Mouse (Mus musculus): ENCODE data around the gene Nfyc.

The Nfyc gene

DNA sequence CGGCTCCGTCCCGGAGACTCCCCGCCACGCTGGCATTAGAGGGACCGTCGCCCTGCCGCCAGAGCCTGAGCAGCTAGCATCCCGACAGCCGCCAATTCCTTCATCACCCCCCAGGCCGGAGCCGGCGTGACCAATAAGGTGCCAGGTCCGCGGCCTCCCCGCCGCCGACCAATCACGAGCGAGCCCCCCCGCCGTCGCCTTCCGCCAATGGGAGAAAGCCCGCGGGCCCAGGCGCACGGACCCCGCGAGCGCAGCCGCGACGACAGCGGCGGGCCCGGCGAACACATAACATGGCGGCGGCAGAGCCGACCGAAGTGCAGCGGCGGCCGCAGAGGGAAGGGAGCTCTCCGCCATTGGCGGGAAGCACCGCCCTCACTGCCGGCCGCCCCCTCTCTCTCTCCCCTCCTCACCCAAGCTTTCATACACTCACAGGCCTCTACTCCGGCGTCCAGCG lies 6.2 kb downstream of the Nfyc start:
- DNase-seq (ENCODE audit: low spot score): peak; percentile 93

DNA sequence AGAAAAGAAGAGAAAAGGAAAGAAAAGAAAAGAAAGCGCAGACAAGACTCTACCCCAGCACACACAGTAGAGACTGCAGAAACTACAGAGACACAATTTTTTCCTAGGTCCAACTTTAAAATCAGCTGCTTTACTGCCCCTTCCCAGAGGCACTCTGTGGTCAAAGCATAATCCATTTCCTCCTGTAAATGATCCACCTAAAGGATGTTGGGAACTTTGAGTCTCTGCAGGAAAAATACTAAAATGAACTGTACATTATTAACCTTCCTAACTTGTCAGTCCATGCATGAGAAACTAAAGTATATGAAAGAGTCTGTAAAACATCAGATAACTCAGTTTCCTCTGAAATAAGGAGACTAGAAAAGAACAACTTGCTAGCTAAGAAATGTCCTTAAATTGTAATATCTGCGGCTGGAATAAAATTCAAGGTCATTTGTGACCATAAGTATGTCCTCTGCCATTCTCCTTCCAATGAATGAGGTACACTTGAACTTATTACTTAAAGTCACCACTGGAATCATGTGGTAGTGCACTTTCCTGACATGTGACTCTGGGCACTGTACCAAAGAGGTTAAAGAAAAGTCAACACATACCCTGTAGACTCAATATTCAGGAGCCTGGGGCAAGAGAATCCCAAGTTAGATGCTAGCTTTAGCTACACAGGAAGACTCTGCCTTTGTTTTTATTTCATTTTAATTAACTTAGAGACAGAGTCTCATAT lies 9.0 kb downstream of the Nfyc start:
- DNase-seq (ENCODE audit: low spot score): no peak

DNA sequence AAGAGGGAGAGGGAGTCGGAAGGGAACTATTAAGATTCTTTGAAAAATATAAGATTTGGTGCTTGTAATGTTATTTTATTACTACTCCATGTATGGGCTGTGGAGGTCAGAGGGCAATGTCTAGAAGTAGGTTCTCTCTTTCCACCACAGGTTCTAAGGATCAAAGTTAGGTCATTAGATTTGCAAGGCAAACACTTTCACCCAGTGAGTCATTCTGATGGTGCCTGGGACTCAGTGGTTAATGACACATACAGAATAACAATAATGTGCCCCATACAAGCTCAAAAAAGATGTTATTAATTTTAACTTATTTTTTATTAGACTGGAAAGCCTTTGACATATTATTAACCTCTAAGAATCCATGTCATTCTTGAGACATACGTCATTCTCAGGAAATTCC lies 11.5 kb downstream of the Nfyc start:
- DNase-seq (ENCODE audit: low spot score): no peak

DNA sequence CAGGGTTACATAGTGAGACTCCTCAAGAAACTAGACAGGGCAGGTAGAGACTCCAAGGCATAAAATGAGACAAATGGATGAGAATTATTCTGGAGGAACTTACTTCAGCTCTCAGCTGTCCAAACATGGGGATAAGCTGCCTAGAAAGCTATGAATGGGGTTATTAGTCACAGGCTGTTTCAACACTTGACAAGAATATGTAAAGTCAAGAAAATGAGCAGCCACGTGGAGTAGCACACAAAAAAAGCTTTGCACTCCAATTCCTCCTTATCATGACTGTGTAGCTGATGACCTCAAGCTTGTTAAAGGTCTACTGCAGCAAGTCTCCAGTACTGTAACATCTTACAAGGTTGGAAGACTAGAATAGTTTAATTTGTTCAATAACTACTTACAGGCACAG lies 12.1 kb downstream of the Nfyc start:
- no peak for DNase-seq (ENCODE audit: low spot score)

DNA sequence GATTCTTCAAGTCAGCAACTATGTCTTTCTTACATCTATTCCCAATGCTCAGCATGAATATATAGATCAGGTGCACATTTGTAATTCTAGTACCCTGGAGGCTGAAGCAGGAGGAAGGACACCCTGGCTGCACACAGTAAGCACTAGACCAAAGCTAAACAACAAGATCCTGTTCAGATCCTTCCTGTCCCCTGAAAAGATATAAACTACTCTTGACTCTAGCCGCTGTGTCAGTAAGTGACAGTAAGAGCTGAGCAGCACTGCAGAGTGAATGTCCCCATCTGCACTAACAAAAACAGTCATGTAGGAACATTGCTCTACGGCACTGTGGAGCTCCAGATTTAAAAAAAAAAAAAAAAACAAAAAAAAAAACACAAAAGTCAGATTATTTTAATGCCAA lies 13.4 kb downstream of the Nfyc start:
- no peak for DNase-seq (ENCODE audit: low spot score)

DNA sequence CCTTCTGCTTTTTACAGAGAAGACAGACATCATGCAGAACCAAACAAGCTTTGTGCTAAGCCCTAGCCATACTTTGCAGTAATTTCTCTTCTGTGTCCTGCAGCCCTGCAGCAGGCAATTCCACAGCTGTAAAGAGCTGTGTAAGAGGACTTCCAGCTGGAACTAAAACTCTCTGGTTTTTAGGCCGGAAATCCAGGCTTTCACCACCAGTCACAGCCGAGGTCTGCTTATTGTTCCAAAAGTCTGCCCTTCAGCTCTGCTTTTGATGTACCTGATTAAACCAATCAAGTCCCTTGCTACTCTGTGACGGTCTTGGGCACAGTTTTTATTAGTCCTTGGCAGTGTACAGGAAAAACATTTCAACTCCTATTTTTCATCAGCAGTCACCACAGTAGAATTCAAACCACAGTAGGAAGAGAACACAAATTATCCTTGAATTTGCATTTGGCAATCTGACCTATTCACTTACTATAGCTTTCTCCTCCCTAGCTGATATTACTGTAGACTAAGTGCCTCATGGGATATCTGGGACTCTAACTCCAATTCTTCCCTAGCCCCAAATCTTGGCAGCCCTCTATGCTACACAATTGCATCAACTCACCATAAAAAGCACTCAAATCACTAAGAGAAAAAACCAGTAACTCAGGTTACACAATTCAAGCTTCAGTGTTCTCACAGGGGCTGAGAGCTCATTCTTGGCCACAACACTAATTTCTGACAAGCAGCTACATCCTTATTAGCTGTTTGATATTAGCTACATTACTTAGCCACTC lies 14.2 kb downstream of the Nfyc start:
- DNase-seq (ENCODE audit: low spot score): no peak

DNA sequence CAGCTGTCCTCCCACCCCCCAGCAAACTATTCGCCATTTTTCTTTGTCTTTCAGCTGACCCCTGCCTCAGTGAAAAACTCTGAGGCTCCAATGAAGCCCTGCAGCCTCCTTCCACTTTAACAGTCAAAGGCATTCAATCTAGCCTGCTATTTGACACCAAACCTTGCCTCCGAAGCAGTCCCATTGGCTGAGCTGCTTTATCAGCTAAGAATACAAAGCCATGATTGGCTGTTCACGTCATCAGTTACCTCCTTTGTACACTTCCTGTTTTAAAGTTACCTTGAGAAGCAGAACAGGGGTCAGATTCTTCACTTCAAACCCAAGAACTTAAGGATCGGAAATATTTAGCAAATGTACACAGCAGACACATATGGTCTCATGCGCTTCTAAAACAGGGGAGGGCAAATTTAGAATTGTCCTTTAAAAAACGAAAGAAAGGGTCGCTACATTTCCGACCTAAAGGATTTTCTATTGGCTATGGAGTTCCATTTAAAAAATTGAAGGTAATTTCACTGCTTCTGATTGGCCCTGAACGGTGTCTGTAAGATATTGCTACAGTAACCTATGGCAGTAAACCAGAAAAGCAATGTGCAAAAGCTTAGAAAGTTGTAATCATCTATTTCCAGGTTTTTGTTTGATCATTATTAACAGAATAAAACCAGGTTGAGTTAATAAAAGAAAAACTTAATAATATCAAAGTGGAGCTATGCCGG lies 15.6 kb downstream of the Nfyc start:
- peak; percentile 83 for DNase-seq (ENCODE audit: low spot score)

DNA sequence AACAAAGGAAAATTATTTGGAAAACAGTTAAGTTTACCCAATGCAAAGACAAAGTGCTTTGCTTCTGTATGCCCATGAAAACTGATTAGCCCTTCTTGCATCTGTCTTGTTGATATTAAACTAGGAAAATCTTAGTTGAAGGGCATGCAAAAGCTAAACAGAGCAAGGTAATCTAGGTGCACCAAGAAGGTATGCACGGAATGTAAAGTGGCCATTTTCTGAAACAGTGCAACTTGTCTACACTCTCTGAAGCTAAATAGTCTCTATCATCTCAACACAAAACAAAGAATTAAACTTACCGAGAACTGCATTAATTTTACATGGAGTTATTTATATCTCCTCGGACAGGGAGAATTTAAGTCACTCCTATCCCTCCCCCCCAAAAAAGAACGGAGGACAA lies 16.2 kb downstream of the Nfyc start:
- DNase-seq (ENCODE audit: low spot score): no peak

DNA sequence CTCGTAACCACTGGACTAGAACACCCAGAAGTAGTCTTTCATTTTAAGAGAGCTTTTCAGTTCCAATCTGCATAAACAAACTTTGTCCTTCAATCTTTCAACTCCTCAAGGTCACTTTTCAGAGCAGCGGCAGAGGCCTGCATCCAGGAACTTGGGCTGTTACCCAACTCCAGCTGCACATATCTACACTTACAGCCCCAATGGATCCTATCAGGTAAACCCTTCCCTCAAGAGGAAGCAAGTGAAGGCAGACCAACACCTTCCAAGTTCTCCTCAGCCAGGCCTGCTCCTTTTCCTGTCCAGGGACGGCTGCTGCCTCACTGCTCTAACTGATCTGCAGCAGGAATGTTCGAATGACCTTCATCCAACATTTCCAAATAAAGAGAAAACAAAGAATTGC lies 17.2 kb downstream of the Nfyc start:
- DNase-seq (ENCODE audit: low spot score): peak; percentile 48

DNA sequence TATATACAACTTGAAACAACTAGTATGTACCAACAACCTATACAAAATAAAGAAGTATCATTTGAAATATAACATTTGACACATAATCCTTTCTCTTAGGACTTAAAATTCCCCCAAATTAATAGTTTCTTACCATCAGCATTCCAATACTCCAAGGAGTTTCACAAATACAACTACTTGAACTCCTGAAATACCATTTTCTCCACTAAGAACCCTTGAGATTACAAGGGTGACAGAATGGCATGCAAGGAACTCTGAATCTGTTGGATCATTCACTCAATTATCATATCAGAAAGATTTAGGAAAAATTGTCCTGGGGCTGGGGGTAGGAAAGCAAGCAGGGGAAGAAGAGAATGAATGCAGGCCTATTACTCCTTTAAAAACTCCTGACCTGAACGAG lies 17.6 kb downstream of the Nfyc start:
- no peak for DNase-seq (ENCODE audit: low spot score)

DNA sequence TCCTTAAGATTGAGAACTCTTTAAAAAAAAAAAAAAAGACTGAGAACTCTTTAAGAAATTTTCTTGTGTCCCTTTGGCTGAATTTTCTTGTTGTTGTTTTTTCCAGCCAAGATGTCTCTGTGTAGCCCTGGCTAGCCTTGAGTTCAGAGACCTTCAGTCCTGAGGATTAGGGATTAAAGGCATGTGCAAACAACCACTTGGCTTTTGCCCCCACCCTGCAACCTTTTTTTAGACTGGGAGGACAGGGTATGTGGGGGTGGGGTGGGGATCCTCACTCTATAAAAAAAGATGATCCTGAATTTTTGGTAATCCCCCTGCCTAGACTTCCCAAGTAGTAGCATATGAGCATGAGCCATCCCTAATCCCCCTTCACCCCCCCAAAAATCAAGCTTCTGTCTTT lies 25.6 kb downstream of the Nfyc start:
- DNase-seq (ENCODE audit: low spot score): no peak

DNA sequence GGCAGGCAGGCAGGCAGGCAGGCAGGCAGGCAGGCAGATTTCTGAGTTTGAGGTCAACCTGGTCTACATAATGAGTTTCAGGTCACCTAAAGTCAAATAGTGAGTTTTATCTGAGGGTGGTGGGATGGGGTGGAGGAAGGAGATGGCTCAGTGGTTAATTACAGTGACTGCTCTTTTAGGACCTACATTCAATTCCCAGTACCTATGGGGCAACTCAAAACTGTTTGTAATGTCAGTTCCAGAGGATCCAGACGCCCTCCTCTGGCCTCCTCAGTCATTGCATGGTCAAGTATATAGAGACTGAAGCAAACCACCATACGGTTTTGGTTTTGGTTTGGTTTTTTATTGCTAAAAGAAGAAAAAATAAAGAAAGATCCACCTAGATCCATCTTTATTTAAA lies 29.9 kb downstream of the Nfyc start:
- DNase-seq (ENCODE audit: low spot score): no peak

DNA sequence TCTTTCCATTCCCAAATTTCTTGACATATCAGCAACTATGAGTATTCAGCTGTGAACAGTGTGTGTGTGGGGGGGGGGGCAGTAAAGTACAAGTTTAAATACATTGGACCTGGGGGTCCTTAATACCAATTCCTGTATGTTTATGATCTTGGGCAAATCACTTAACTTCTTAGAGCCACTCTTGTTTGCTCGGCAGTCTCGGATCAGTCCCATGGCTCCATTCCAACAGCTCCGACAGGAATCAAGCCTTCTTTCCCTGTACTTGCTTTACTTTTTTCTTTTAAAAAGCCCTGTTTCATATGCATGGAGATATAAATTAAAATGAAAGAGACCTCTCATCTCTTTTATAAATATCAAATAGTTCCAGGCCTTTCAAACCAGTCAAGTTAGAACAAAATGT lies 30.7 kb downstream of the Nfyc start:
- DNase-seq (ENCODE audit: low spot score): no peak

DNA sequence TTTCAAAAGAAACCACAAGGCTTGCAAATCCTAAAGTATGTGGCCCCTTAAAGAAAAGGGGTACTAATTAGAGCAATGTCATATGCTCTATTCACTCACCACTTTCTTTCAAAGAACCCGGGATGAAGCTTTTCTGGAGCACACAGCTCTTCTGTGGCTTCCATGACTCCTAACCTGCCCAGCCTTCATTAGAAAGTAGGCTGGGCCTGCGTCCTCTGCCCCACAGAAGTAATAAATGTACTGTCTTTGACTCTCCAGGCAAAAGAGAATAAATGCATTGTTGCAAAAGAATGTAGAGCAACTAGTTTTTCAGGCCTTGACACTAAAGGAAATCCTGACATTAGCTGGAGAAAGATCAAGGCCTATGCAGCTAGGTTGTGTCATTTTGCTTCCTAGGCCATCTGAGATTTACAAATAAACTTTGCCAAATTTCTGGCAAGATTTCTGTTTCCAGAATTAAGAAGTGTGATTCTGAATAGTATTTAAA lies 31.6 kb downstream of the Nfyc start:
- DNase-seq (ENCODE audit: low spot score): no peak

DNA sequence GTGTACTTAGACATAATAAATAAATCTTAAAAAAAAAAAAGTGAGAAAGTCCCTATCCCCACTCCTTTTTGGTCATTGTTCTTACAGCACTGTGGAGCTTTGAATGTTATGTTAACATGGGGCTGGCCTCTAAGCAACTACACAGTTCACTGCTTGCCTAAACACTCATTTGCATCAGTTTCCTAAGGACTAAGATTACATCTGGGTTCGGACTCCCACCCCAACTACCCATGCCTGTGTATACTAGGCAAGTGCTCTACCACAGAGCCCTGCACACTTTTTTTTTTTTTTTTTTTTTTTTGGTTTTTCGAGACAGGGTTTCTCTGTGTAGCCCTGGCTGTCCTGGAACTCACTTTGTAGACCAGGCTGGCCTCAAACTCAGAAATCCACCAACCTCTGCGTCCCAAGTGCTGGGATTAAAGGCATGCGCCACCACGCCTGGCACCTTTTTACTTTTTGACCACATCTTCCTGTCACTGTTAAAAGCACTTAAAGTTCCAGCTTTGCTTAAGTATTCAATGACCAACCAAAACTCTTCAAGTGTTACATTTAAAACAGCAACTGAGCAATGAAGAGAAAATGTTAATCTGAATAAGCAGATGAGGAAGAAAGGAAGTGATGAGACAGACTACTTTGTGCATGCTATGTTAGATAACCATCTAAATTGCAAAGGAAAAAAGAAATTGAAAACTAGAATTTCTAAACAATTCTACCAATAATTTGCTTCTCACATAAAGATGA lies 33.2 kb downstream of the Nfyc start:
- no peak for DNase-seq (ENCODE audit: low spot score)

DNA sequence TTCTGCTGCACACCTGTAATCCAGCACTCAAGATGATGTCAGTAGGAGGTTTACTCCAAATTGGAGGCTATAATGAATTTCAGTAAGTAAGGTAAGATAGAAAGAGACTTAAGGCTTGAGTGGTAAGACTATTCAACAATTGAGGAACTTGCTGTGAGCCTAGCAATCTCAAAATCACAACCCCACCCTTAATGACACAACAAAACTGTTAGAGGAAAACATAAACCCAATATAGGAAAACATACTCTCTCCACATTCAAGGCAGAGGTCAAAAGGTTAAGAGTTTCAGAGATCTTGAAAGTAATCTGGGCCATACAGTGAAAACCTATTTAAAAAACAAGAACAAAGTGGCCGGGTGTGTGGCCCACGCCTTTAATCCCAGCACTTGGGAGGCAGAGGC lies 34.7 kb downstream of the Nfyc start:
- DNase-seq (ENCODE audit: low spot score): no peak

DNA sequence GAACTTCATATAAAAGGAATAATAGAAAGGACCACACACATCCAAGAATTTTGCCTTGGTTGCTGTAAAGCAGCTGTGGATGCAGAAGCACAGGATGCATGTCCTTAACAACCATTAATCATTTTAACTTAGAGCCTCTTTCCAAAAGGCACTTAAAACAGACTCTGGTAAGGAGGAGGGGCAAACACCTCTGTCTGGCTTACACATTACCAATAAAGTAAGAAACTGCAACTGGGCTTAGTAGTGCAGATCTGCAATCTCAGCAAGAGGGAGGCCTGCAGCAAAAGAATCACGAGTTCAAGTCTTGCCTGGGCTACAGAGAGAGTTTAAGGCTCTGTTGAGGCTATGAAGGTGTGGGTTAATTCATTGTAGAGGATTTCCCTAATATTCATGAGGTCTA lies 35.7 kb downstream of the Nfyc start:
- no peak for DNase-seq (ENCODE audit: low spot score)

DNA sequence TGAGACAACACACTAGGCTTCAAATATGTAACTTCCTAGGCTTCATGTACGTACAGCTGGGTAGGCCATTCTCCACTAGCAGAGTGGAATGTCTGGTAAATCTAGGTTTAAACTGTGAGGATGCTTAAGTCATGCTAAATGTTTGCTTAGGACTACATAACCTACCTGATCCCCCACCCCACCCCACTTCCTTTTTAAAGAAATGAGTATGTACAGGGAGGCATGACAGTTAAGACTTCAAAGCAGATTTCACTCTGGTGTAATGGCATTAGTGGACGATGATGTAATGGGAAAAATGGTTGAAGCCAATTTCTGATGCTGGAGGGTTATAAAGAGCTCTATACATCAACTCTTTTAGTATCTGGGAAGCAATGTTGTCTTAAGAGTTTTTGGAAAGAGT lies 38.5 kb downstream of the Nfyc start:
- no peak for DNase-seq (ENCODE audit: low spot score)

DNA sequence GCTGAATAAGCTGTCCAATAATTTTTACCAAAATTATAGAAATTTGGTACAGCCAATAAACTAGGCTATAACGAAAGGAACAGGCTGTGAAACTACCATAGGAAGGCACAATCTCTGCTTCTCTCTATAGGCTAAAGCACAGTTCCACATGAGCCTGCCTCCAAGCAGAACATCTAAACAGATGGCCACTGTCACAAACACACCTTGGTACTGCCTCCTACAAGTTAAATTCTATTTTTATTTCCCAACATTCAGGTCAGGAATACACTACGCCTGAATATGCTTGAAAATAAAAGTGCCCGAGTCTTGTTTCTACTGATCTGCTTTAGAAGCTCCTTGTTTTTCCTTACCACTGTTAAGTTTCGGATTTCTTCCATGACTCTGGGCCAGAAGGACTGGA lies 41.3 kb downstream of the Nfyc start:
- no peak for DNase-seq (ENCODE audit: low spot score)

DNA sequence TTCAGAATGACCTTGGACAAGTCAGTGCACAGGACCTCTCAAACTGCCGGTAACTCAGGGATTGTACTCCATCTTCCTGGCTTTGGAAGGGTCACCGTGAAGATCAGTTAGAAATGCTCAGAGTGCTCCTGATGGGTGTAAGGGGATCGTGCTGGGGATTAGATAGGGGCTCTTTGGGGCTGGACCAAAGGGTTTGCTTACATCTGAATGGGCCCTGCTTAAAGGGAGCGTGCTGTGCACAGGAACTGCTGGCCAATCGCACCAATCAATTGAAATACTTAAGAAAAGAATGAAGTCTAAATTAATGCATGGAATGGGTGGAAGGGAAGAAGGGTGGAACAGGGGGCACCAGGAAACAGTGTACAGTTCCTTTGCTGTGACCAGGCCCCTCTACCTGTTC lies 75.6 kb downstream of the Nfyc start:
- no peak for DNase-seq (ENCODE audit: low spot score)

DNA sequence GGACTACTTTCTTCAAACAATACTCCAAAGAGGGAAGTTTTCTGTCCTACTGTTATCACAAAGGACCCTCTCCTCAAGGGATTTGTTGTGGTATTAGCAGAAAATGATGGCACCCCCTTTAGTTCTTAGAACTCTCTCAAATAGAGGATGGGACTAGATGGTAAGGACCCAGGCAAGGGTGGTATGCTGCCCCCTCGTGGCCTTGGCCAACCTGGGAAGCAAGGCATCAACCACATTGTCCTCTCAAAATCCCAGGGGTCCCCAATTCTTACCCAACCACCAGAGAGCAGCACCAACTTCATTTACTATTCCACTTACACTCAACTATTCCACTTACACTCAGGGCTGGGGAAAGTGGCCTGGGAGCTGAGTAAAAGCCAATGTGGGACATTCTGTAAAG lies 76.1 kb downstream of the Nfyc start:
- no peak for DNase-seq (ENCODE audit: low spot score)

DNA sequence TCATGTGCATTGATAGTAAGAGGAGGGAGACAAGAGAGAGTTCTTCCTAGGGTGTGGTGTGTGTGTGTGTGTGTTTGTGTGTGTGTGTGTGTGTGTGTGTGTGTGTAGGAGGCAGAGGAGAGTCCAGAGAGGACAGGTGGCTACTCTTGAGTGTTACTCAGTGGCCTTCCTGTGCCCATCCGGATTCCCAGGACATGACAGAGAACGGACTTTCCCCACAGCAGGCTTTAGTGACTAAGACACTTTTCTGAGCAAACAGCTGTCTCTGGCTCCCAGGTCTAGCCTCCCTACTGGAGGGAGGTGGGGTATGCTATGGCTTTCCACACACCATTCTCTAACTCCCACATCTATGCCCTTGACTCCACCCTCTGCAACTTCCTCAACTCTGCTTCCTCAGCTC lies 81.8 kb downstream of the Nfyc start:
- DNase-seq (ENCODE audit: low spot score): no peak

Measured in ovary, adult 18-20 months (tissue).